Mouse (Mus musculus) MEL-GATA-1-ER (cell line): ENCODE results near the gene Apoc4.

Experiments used
- DNase-seq: peaks from one replicate; pipeline ENCODE4 v3.0.0-alpha.2; 2012; ENCODE audit warnings: low read depth; ENCODE audit errors: extremely low read depth

Gene Apoc4

DNA sequence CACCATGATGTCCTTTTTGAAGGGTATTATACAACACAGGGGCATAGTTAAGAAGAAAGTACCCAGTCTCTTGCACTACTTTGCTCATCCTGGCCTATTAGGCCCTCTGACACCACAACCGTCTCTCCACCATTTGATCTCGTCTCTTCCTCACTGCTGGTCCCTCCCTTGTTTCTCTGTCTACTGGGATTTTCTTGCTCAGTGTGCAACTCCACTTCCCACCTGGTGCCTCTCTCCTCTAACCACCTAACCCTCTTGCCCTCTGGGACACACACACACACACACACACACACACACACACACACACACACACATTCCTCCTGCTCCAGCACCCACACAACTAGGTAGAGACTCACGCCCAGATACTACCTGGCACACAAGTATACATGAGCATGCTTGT is 2.4 kb downstream of the Apoc4 start:
- DNase-seq = no peak

DNA sequence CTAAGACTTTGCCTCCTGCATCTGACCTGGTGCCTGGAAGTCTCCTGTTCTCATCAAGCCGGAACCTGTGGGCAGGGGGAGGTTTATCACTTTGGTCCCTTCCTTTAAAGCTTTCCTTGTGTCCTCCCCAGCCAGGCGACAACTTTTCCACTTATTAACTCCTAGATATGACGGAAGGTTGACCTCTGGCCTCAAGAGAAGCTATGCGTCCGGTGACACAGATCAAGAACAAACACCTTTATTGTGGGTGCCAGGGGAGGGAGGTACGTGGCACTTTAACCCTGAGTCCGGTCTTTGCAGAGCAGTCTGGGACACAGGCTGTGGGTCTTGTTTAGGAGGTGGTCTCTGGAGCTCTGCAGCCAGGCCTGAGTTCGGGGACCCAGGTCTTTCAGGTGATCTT is 3.4 kb downstream of the Apoc4 start, which contains the start of gene Apoc2:
Gene Apoc2, minus strand, starts transcription at position 70 of the 400 bp plus-strand sequence.
- DNase-seq = no peak

DNA sequence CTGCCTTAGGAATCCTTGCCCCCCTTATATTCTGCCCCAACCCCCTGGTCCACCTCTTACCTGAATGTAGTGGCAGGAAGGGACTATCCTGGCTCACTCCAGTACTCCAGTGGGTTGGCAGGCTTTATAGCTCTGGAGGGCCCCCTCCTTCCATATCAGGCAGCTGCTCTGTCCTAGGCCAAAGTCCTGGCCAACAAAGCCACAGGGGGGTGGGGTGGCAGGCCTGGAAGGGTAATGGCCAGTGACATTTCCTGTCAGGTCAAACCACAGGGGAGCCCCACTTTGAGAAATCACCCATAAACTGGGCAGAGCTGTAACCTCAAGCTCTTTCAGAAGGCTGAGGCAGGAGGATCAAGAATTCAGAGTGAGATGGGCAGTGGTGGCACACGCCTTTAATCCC is 4.6 kb downstream of the Apoc4 start:
- DNase-seq = no peak

DNA sequence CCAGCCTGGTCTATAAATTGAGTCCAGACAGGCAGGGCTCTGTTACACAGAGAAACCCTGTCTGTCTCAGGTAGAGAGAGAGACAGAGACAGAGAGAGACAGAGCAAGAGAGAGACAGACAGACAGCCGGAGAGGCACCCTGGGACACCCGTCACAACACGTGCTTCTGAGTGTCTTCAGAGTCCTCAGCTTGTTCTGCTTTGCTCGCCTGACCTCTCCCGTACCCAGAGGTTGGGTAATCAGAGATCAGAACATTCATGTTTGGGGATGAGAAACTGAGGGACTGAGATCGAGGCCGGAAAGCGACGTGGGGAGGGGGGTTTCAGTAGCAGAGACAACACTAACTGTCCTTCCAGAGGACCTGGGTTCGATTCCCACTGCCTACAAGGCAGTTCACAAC is 5.5 kb downstream of the Apoc4 start:
- DNase-seq = no peak

DNA sequence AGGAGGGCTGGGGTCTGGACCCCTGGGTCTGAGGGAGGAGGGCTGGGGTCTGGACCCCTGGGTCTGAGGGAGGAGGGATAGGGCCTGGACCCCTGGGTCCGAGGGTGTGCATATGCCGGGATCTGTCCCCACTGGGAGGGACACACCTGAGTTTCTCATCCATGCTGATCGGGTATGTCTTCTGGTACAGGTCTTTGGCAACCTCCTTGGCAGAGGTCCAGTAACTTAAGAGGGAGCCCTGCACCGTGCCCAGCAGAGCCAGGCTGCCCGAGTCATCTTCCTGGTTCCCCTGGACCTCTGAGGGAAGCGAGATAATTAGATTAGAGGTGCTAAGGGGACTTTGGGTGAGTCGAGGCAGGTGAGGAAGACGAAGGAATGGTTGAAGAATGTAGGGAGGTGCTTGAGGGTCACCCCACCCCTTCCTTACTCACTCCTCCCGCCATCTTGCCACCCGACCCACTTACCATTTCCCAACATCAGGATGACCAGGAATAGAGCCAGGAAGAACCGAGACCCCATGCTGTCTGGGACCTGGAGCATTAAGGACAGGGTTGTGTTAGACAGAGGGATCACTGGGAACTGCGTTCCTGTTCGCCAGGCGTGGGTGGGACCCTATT is 8.1 kb downstream of the Apoc4 start:
- no peak for DNase-seq

DNA sequence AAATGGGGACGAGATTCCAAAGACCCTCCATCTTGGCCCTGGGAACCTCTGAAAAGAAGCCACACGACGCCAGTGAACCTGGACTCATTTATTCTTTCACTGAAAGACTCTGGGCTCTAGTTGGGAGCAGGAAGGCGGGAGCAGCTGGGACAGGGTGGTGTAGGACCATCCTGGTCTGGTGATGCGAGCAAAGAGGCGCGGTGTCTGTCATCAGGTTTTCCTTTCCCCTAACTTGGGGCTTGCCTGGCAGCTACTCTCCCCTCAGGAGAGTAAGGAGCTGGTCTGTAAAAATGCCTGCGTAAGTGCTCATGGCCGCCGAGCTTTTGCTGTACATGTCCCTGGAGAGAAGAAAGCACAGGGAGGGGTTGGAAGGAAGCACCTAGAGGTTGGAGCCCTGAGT is 9.8 kb downstream of the Apoc4 start:
- no peak for DNase-seq

- DNase-seq = peak; percentile 92
Observed at GRCm38 (mm10) chr7:19668947-19669721, 12.1 kb downstream of the Apoc4 start.

DNA sequence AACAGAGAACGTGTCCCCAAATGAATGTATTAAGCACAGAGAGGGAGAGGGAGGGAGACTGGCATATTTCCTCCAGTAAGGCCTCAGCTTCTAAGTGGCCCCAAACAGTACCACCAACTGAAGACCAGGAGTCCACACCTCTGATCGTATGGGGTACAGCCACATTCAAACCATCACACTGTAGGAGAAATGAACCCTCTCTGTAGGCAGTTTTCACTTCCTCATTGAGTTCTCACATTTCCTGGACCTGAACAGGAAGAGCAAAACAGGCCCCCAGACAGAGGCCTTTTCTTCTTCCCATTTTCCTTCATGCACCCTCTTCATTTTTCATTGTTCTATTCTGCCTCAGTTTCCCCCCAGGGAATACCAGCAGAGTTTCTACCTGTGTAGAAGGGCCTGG is 13.8 kb downstream of the Apoc4 start:
- no peak for DNase-seq

GRCm38 (mm10) chr7:19666750-19667149 is 14.5 kb downstream of the Apoc4 start:
- DNase-seq = peak; percentile 46

GRCm38 (mm10) chr7:19664955-19665841 is 16.1 kb downstream of the Apoc4 start, which contains the start of gene Clptm1:
Clptm1 (minus strand) TSS chr7:19665033.
- peak; percentile 94 for DNase-seq

GRCm38 (mm10) chr7:19664455-19664954 is 16.8 kb downstream of the Apoc4 start:
- no peak for DNase-seq

- DNase-seq = no peak
Observed at GRCm38 (mm10) chr7:19663940-19664339, 17.3 kb downstream of the Apoc4 start.

DNA sequence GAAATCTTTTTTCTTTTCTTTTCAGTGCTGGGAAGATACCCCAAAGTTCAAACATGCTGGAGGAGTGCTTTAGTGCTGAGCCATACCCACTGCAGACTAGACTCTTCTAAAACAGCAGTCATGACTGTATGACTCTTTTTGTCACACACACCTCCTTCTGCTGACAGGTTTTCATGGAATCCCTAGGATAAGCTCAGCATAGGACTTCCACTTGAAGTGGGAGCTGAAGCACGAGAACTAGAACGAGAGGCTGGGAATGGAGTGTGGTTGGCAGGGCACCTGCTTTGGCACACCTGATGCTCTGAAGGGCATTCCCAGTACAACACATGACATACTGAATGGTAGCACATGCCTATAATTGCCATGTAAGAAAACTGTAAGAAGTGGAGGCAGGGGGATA is 28.7 kb downstream of the Apoc4 start:
- DNase-seq = no peak

DNA sequence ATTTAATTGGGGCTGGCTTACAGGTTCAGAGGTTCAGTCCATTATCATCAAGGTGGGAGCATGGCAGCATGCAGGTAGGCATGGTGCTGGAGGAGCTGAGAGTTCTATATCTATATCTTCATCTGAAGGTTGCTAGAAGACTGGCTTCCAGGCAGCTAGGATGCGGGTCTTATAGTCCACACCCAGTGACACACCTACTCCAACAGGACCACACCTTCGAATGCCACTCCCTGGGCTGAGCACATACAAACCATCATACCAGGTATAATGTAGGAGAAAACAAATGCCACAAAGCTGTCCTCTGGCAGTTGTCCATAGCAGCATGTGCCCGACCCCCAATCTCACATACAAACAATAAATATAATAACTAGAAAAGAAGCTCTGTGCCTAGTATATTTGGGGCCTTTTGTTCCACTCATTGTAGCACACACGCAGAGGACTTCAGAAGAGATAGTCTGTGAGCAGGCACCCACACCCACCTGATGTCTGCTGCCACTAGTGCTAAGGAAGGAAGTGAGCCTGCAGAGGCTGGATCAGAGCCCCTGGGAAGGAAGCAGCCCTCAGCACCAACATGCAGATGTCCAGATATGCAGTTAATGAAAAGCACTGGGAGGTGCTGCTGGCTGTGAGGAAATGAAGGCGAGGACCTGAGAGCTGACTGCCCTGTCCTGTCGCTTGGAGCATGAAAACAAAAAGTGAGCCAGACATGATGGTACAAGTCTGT is 30.1 kb downstream of the Apoc4 start:
- no peak for DNase-seq

DNA sequence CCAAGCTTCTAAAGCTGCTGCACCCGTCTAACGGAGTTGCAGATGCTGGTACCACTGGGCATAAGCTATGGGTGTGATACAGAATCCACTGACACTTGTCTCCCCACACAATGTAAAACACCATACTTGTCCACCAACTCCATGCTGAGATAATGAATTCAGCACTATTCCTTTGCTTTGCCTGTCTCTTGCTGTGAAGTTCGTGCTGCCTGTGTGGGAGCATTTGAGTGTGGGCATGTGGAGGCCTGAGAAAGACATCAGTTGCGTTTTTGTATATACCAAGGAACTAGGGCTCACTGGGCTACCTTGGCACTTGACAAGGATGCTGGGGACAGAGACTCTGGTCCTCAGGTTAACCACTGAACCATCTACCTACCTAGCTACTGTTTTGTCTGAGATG is 40.1 kb downstream of the Apoc4 start:
- DNase-seq = no peak

DNA sequence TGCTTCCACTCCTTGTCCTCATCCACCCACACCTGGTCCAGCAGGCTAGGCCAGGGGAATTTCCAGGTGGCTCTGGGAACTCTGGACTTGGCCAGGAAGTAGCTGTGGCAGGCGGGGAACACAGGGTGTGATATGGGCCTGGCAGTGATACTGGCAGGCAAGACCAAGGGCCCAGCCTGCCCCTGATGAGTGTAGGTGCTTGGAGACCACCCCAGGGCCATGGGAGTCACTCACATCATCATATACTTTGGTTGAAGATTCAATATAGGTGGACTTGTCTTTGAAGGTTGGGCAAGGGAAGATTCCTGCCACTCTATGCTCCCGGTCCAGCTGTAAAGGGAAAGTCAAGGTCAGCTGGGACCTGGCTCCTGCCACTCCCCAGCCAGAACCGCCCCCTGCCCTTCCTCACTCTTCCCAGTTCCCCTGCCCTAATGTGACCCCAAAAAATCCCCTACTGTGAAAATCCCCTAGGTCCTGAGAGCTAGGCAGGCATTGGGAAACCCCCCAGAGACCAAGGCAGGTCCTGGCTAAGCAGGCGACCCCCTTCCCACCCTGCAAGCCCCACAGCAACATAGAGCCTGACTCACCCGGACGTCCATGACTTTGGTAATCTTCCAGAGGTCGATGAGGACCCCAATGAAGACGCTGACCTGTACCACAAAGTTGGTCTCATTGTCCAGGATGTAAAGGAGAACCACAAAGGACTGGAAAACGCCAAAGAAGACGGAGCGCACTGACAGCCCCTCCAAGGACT is 46.0 kb downstream of the Apoc4 start:
- DNase-seq = no peak

- no peak for DNase-seq
Observed at GRCm38 (mm10) chr7:19634591-19634990, 46.7 kb downstream of the Apoc4 start.

DNA sequence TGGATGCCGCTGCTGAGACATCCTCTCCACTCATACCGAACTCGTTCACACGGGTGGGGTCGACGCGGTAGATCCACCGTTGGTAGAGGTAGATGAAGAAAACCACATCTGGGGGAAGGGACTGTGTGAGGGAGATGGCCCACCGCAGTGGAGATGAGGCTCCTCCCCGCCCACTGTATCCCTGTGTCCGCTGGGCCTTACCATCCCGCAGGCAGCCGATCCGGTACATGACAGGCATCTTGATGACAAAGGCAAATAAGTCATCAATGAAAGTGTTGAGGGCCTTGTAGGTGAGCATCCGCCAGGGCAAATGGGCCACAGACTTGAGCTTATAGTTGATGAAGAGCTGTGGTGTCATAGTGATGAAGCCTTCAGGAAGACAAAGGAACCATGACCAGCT is 47.4 kb downstream of the Apoc4 start:
- no peak for DNase-seq

GRCm38 (mm10) chr7:19633197-19633596 is 48.1 kb downstream of the Apoc4 start:
- DNase-seq = no peak

DNA sequence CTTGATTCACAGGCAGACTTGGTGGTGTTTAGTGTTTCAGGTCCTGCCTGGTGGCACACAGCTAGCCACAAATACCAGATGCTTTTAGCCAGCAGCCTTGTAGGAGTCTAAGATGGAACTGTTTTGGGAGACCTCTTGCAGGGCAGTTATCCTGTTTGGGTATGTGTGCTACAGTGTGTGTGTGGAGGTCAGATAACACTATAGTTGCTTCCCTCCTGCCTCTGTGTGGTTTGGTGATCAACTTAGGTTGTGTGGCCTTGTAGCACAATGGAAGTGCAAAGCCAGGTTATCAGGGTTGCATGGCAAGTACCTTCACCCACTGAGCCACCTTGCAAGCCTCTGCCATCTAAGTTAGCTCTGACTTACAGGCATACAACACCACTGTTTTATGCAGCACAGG is 48.6 kb downstream of the Apoc4 start:
- peak; percentile 64 for DNase-seq
